Mouse (Mus musculus): ENCODE results near the gene Gm21992. TPM values are rescaled to one million over a fixed set of nuclear protein-coding genes. Genes with fewer than 3 reads are reported as not detected.

The Gm21992 gene
- 10 to 100 TPM; 19.9 to 21.4 TPM for total RNA-seq (2021)
- long read RNA-seq, experiment 1, partial matches to known transcripts = 2 of 4 reads
- long read RNA-seq, experiment 1, other reads (novel, unspliced or antisense) = 2 of 4 reads
- long read RNA-seq, experiment 2, partial matches to known transcripts = 0 of 6 reads
- long read RNA-seq, experiment 2, other reads (novel, unspliced or antisense) = 6 of 6 reads

GRCm38 (mm10) chr19:4811063-4811908 lies at the start of gene Gm21992, which contains the start of gene Rbm14:
TSS of gene Gm21992 (minus strand) at chr19:4811612.
TSS of gene Rbm14 (minus strand) at chr19:4811634.
- peak; percentile 99 for DNase-seq (ENCODE audit: low spot score in 2 of 2)

GRCm38 (mm10) chr19:4859081-4859480 lies 47.7 kb upstream of the Gm21992 start:
- DNase-seq (ENCODE audit: low spot score in 2 of 2) = no peak

GRCm38 (mm10) chr19:4855951-4856350 lies 44.5 kb upstream of the Gm21992 start:
- DNase-seq (ENCODE audit: low spot score in 2 of 2) = no peak

GRCm38 (mm10) chr19:4855470-4855820 lies 44.0 kb upstream of the Gm21992 start:
- DNase-seq (ENCODE audit: low spot score in 2 of 2) = no peak

DNA sequence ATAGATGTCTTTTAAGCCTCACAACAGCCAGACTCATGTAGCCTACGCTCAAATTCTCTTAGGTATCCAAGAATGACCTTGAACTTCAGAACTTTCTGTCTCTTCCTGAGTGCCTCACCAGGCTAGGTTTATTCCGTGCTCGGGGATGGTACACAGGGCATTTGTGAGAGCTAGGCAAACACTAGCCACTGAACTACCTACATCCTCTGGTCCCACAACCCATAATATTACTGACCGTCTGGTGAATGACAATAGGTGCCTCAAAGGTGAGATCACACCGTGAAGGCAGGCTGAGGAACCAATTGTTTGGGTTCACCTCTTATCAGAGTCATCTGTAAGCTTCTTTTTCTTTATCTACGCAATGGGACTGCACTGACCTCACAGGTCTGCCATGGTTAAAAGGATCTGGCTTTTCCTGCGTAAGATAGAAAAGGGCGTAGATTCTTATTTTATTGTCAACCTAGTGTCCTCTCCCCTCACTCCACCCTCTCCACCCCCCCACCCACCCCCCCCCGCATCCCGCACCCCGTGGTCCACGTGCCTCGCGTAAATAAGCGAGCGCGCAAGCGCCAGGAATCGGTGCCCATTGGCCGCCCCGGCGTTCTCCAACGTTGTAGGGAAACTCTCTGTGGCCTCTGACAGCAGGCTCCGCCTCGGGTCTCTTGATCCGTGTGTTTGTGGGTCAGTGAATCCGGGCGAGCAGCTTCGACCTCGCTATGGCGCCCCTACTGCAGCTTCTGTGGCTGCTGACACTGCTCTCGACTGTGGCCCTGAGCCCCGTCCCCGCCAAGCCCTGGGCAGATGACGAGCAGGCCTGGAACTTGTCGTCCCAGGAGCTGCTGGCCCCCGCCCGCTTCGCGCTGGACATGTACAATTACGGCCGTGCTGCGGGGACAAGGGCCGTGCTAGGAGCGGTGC lies 43.4 kb upstream of the Gm21992 start, which contains the start of gene Ctsf:
Ctsf (plus strand) TSS at position 579 of the 918 bp plus-strand sequence.
- DNase-seq (ENCODE audit: low spot score in 2 of 2) = peak; percentile 85 to 93

- no peak for DNase-seq (ENCODE audit: low spot score in 2 of 2)
Observed at GRCm38 (mm10) chr19:4850281-4850680, 38.9 kb upstream of the Gm21992 start.

GRCm38 (mm10) chr19:4849800-4850199 lies 38.4 kb upstream of the Gm21992 start:
- DNase-seq (ENCODE audit: low spot score in 2 of 2) = no peak

GRCm38 (mm10) chr19:4847490-4847889 lies 36.1 kb upstream of the Gm21992 start:
- peak in 1 of 2 experiments; percentile 23 for DNase-seq (ENCODE audit: low spot score in 2 of 2)

GRCm38 (mm10) chr19:4845846-4846245 lies 34.4 kb upstream of the Gm21992 start:
- no peak for DNase-seq (ENCODE audit: low spot score in 2 of 2)

GRCm38 (mm10) chr19:4842611-4843010 lies 31.2 kb upstream of the Gm21992 start:
- DNase-seq (ENCODE audit: low spot score in 2 of 2) = no peak

DNA sequence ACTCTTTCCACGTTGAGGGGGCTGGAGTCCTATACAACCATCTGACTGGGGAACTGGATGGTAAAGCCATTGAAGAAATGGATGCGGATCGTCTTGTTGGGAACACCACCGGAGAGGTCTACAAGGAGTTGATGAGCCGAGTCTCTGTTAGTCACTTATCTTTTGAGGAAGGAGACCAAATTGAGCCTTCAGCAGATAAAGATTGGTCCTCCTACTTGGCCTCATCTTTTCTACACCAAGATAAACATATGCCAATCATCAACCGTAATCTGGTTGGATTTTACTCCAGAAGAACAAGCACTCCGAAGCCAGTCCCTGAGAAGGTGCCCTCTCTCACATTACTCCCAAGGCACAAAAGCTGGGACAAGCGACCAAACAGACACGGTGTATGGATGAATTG lies 29.4 kb upstream of the Gm21992 start:
- DNase-seq (ENCODE audit: low spot score in 2 of 2) = no peak

DNA sequence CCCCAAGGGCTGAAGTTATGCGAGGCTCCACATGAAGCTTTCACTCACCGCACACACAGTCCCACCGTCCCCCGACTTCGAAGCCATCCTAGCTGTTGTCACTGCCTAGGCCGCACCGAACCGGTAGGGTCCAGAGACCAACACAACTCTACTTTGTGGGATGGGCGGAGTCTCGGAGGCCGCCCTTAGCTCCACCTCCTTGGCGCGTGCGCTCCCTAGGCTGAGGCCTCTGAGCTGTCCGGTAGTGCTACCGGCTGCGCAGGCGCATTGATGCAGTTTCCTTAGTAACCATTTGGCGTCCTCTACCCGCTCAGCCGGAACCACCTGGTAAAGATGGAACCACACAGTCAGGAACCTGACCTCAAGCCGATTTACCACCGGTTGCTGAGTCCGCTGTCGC lies 27.7 kb upstream of the Gm21992 start, which contains the start of the genes Ccs and Ccdc87:
Ccs (minus strand) TSS at position 184 of the 400 bp plus-strand sequence.
Ccdc87 (plus strand) TSS at position 218 of the 400 bp plus-strand sequence.
- peak; percentile 89 to 97 for DNase-seq (ENCODE audit: low spot score in 2 of 2)

DNA sequence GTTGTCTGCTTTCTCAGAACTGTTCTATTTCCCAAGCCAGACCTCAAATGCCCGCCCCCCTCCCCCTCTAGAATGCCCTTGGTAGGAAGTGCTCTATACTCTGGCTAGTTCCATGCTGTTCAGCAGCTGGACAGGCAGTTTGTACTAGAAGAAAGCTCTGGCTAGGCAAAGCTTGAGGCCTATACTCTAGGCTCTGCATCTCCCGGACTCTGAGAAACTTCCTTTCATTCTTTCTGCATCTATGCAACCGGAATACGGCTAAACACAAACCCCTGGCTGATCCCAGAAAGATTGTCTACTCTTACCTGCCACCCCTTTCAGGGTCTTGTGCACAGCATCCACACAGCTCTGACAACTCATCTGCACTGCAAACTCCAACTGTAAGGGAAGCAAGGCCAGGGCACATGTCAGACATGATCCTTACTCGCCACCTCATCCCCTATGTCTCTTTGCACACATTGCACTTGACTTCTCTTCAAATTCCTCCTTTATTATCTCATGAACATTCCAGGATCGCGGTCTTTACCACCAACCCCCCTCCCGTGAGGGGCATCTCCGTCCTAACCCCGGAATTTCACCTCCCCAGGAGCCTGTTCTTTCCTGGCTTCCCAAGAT lies 27.2 kb upstream of the Gm21992 start:
- DNase-seq (ENCODE audit: low spot score in 2 of 2) = no peak

DNA sequence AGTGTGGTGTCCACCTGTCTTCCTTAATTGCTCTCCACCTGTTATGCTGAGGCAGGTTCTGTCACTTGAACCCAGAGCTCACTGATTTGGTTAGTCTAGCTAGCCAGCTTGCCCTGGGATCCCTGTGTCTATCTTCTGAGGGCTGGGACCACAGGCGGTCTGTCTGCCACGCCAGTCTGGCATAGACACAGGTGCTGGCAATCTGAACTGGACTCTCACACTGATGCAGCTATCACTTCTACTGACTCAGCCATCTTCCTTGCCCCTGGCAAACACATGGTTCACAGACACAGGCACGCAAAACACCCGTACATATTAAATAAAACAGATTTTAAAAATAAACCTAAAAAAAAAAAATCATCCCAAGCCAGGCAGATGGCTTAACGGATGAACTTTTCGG lies 25.6 kb upstream of the Gm21992 start:
- DNase-seq (ENCODE audit: low spot score in 2 of 2) = no peak

- DNase-seq (ENCODE audit: low spot score in 2 of 2) = no peak
Observed at GRCm38 (mm10) chr19:4836096-4836495, 24.7 kb upstream of the Gm21992 start.

DNA sequence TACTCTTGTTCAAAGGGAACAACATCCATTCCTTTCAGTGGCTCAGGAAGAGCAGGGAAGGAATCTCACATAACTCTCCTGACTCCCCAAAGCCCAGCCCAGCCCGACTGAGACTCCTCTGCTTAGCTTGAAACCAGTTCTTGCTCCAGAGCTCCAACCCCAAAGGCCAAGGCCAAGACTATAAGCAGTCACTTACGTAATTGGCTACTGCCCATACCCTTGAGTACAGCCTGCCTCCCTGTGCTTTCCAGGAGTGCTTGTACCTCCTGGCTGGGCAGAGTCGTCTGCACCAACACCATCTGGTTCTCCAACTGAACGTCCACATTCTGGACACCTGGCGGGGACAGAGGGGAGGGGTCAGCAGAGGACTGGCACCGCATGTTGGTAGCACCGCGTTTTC lies 22.6 kb upstream of the Gm21992 start:
- no peak for DNase-seq (ENCODE audit: low spot score in 2 of 2)

- DNase-seq (ENCODE audit: low spot score in 2 of 2) = peak; percentile 57 to 80
Observed at GRCm38 (mm10) chr19:4829156-4829555, 17.7 kb upstream of the Gm21992 start.

- DNase-seq (ENCODE audit: low spot score in 2 of 2) = no peak
Observed at GRCm38 (mm10) chr19:4828444-4829114, 17.2 kb upstream of the Gm21992 start.

DNA sequence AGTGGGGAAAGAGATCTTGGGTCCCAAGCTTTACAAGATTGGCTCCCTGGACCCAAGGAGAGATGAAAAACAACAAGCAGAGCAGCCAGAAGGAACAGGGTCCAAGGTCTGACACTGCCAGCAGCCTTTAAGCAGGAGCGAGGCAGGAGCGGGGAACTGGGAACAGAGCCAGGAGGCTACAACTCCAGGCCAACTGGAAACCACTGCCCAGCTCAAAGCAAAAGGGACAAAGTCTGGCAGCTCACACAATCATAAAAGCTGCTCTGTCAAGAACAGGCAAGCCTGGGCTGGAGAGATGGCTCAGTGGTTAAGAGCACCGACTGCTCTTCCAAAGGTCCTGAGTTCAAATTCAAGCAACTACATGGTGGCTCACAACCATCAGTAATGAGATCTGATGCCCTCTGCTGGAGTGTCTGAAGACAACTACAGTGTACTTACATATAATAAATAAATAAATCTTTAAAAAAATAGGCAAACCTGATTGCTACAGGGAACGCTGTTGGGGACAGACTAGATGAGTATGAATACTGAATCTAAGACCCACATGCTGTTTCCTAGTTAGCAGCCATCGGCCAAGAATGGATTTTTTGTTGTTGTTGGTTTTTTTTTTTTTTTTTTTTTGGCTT lies 9.4 kb upstream of the Gm21992 start:
- peak; percentile 74 to 90 for DNase-seq (ENCODE audit: low spot score in 2 of 2)

All from layer of hippocampus, postnatal 14 days (tissue).